Mouse (Mus musculus) testis, adult 2 months (tissue): ENCODE measurements around the gene Samd1. TPM values are rescaled to one million over a fixed set of nuclear protein-coding genes. Genes with fewer than 3 reads are reported as not detected.
A peak's percentile ranks its signal among the peaks of the same experiment; 100 is the strongest.

Experiments
- H3K27ac ChIP-seq: fragments of 200-500 bp; 2 replicates; pipeline ENCODE4 v1.5.1; 2012; ENCODE audit warnings: low read depth, low read length; ENCODE audit not compliant: control insufficient read depth, insufficient read depth
- H3K27me3 ChIP-seq: fragments of 200-500 bp; 2 replicates; pipeline ENCODE4 v1.6.1; 2012; ENCODE audit warnings: mild to moderate bottlenecking, low read length, moderate library complexity; ENCODE audit not compliant: control insufficient read depth, insufficient read depth
- H3K36me3 ChIP-seq: fragments of 200-500 bp; 2 replicates; pipeline ENCODE4 v1.6.1; 2012; ENCODE audit warnings: mild to moderate bottlenecking, low read length; ENCODE audit not compliant: control insufficient read depth, insufficient read depth
- H3K4me1 ChIP-seq: fragments of 200-500 bp; 2 replicates; pipeline ENCODE4 v1.6.1; 2012; ENCODE audit warnings: low read length; ENCODE audit not compliant: control insufficient read depth, insufficient read depth
- H3K4me3 ChIP-seq: fragments of 200-500 bp; 2 replicates; pipeline ENCODE4 v1.5.1; 2012; ENCODE audit warnings: low read depth, mild to moderate bottlenecking, low read length, moderate library complexity, mixed read lengths; ENCODE audit not compliant: control insufficient read depth
- CTCF ChIP-seq: fragments of 200-500 bp; IDR thresholded peaks from 2 replicates; pipeline ENCODE4 v1.5.1; 2012; ENCODE audit warnings: low read depth, mild to moderate bottlenecking, inconsistent platforms, low read length, moderate library complexity; ENCODE audit not compliant: control insufficient read depth, insufficient read depth, insufficient replicate concordance
- POLR2A ChIP-seq: fragments of 200-500 bp; IDR thresholded peaks from 2 replicates; pipeline ENCODE4 v1.6.1; 2012; ENCODE audit warnings: low read depth, mild to moderate bottlenecking, inconsistent platforms, low read length, moderate library complexity; ENCODE audit not compliant: control insufficient read depth
- polyA plus RNA-seq: library from polyadenylated mRNA; depleted of rRNA; stranded (reverse); fragments of >200 nt; gene quantifications from 2 replicates; pipeline ENCODE4 v1.2.3, GENCODE M21; 2012

The Samd1 gene
- polyA plus RNA-seq, 1 experiment = 15.3 TPM

- no peak for TF ChIP-seq CTCF
- no peak for TF ChIP-seq POLR2A
- no peaks in the 10 kb centered on the region; the same call in 1 of the 2 replicates for H3K36me3 ChIP-seq
- H3K27ac ChIP-seq = no peak overlapping the region
- no peaks in the 10 kb centered on the region for H3K27me3 ChIP-seq
- H3K4me1 ChIP-seq = peaks cover 5% of the 10 kb centered on the region
- H3K4me3 ChIP-seq = no peak overlapping the region
These were observed 29.8 kb upstream of the Samd1 start for GRCm38 (mm10) chr8:83967701-83968100.

- H3K36me3 ChIP-seq = no peaks in the 10 kb centered on the region; the same call in 1 of the 2 replicates
- H3K4me3 ChIP-seq = no peak overlapping the region
- H3K4me1 ChIP-seq = peaks cover 12% of the 10 kb centered on the region
- TF ChIP-seq POLR2A (no peak), CTCF (no peak)
- H3K27ac ChIP-seq = peak overlapping the region; percentile 58
- H3K27me3 ChIP-seq = no peaks in the 10 kb centered on the region
These were observed 26.4 kb upstream of the Samd1 start for GRCm38 (mm10) chr8:83971121-83971520.

GRCm38 (mm10) chr8:83971661-83972060 lies 25.8 kb upstream of the Samd1 start:
- Histone ChIP-seq H3K4me1 (peaks cover 12% of the 10 kb centered on the region), H3K27me3 (no peaks in the 10 kb centered on the region), H3K4me3 (peak overlapping the region; percentile 89; the same call in 1 of the 2 replicates), H3K36me3 (no peaks in the 10 kb centered on the region; the same call in 1 of the 2 replicates), H3K27ac (peak overlapping the region; percentile 58)
- TF ChIP-seq POLR2A (no peak), CTCF (no peak)

- TF ChIP-seq POLR2A (peak; percentile 34), CTCF (no peak)
- no peaks in the 10 kb centered on the region; the same call in 1 of the 2 replicates for H3K36me3 ChIP-seq
- peak within 1 kb of the TSS; percentile 58 for H3K27ac ChIP-seq
- peak within 1 kb of the TSS; percentile 89 for H3K4me3 ChIP-seq
- H3K4me1 ChIP-seq = peaks cover 20% of the 10 kb centered on the region
- no peaks in the 10 kb centered on the region for H3K27me3 ChIP-seq
These were observed 25.0 kb upstream of the Samd1 start, which contains the start of gene Prkaca for GRCm38 (mm10) chr8:83972150-83973120. TSS of gene Prkaca (plus strand) at chr8:83972993.

GRCm38 (mm10) chr8:83973161-83974031 lies 24.1 kb upstream of the Samd1 start:
- no peaks in the 10 kb centered on the region for H3K36me3 ChIP-seq
- H3K4me3 ChIP-seq = peak overlapping the region; percentile 89
- no peaks in the 10 kb centered on the region for H3K27me3 ChIP-seq
- TF ChIP-seq CTCF (no peak), POLR2A (no peak)
- H3K27ac ChIP-seq = peak overlapping the region; percentile 39; the same call in 1 of the 2 replicates
- H3K4me1 ChIP-seq = peaks cover 24% of the 10 kb centered on the region

GRCm38 (mm10) chr8:83974521-83974920 lies 23.0 kb upstream of the Samd1 start:
- Histone ChIP-seq H3K27ac (no peak overlapping the region), H3K4me1 (peaks cover 26% of the 10 kb centered on the region), H3K36me3 (no peaks in the 10 kb centered on the region), H3K4me3 (no peak overlapping the region), H3K27me3 (no peaks in the 10 kb centered on the region)
- no peak for TF ChIP-seq CTCF
- TF ChIP-seq POLR2A = no peak

GRCm38 (mm10) chr8:83976101-83976630 lies 21.3 kb upstream of the Samd1 start:
- Histone ChIP-seq H3K27me3 (no peaks in the 10 kb centered on the region), H3K4me1 (peaks cover 26% of the 10 kb centered on the region), H3K27ac (peak overlapping the region; percentile 41), H3K36me3 (no peaks in the 10 kb centered on the region), H3K4me3 (peak overlapping the region; percentile 86)
- TF ChIP-seq POLR2A (no peak), CTCF (peak; percentile 27; the same call in 1 of the 2 replicates)
